ENCODE assay signal across 19 mouse cellular contexts in the genomic region with DNA sequence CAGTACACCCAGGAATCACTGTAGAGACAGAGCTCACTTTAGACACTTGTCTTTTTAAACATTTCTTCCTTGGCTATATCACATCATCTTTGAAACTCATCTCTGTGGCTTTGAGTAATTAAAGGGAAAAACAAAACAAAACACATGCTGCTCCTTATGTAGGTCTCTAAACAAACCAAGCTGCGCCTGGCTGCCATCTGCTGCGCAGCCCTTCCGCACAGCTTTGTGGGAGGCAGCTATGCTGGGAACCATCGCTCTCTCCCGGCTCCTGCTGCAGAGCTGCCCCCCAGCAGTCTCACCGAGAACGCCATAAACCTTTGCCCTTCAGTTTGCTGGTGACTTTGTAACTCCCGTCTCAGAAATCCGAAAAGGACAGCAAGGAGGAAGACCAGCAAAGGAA. TPM values are rescaled to one million over a fixed set of nuclear protein-coding genes. Genes with fewer than 3 reads are reported as not detected.
DNase-seq lines count a peak whose midpoint lies in the region; ATAC-seq and TF ChIP-seq lines count a peak whose summit lies in the region.
"Had no signal": no experiment of that assay in that cellular context is flagged by ENCODE, and none has a peak within 500 bp of the region (broad histone marks: within the 10 kb centered on the region; RNA-seq: fewer than 3 reads in every experiment).

No protein-coding gene starts in this region.

- WGBS in hindbrain, postnatal 0 days: 86% methylated on average over 9 of the region's 9 CpGs

- TF ChIP-seq CTCF in hindbrain, postnatal 0 days (IDR thresholded peaks at IDR 0.05; ENCODE audit: low read depth): no peak

- no peaks in the 10 kb centered on the region for H3K9me3 ChIP-seq in hindbrain, postnatal 0 days (ENCODE audit: low read length)

- H3K4me2 ChIP-seq in hindbrain, postnatal 0 days (ENCODE audit: low read depth, low read length): no peak overlapping the region
- H3K4me2 ChIP-seq: hindbrain, embryonic 14.5 days; midbrain, embryonic 11.5 days had no signal

- no peak overlapping the region for H3K4me3 ChIP-seq in hindbrain, postnatal 0 days (ENCODE audit: low read length)
- H3K4me3 ChIP-seq: erythroblast, embryonic 14.5 days; heart, adult 2 months had no signal

- DNase-seq in frontal cortex, postnatal 25 days (ENCODE audit: low spot score in 2 of 2): no peak
- DNase-seq in forelimb bud, embryonic 11.5 days (ENCODE audit: low read depth, low spot score): peak; percentile 32
- peak; percentile 60 to 79 for DNase-seq in layer of hippocampus, postnatal 14 days (ENCODE audit: low spot score in 2 of 2)
- DNase-seq in right cerebral cortex, adult 18-20 months: peak; percentile 55
- DNase-seq in hindbrain, postnatal 0 days (ENCODE audit: low spot score): no peak
- no peak for DNase-seq in cerebellum, postnatal 25 days
- no peak for DNase-seq in urinary bladder, postnatal 36 days (ENCODE audit: low spot score in 2 of 2)
- DNase-seq: adrenal gland, adult 8-10 months; cerebellum, adult 9-11 months; heart, adult 2 months; kidney, postnatal 25 days; lung, adult 2 months; lung, postnatal 4 days; thymus, adult 2 months had no signal

- no peak overlapping the region for H3K27ac ChIP-seq in hindbrain, postnatal 0 days
- H3K27ac ChIP-seq: heart, adult 2 months; hindbrain, embryonic 14.5 days had no signal

- ATAC-seq in frontal cortex, adult (ENCODE audit: low TSS enrichment): peak; percentile 91
- no peak for ATAC-seq in hindbrain, postnatal 0 days
- ATAC-seq: intestine, postnatal 0 days had no signal

- no peaks in the 10 kb centered on the region for H3K4me1 ChIP-seq in hindbrain, postnatal 0 days (ENCODE audit: insufficient read depth, low read length)

- H3K36me3 ChIP-seq in hindbrain, postnatal 0 days (ENCODE audit: insufficient read depth, low read length): peaks cover 29% of the 10 kb centered on the region

- H3K27me3 ChIP-seq in hindbrain, postnatal 0 days (ENCODE audit: insufficient read depth, low read length): no peaks in the 10 kb centered on the region

- H3K9ac ChIP-seq in hindbrain, postnatal 0 days (replicated peaks; ENCODE audit: low read length): no peak overlapping the region
- H3K9ac ChIP-seq: hindbrain, embryonic 14.5 days had no signal

RNA-seq across cellular contexts. Expression of a gene that starts 16.5 kb away (rescaled TPM):
- total RNA-seq in layer of hippocampus, postnatal 14 days (2021): 10 to 100 TPM in 1 of 2 experiments, 1 to 10 TPM in 1; 9.1 to 10.8 TPM
- 13.7 and 16.8 TPM in 2 replicates for total RNA-seq in hindbrain, postnatal 0 days (2014; rRNA removed)
- 41.9 and 44.8 TPM in 2 replicates for polyA plus RNA-seq in hindbrain, postnatal 0 days (2015; fragmentation: Nextera tagmentation; extraction: Ambion mirVana)

RNA-seq across cellular contexts. Expression of a gene that starts 37.7 kb away (rescaled TPM):
- 1 to 10 TPM; 1.3 to 3.0 TPM for total RNA-seq in layer of hippocampus, postnatal 14 days (2021)
- 2.8 and 3.0 TPM in 2 replicates for total RNA-seq in hindbrain, postnatal 0 days (2014; rRNA removed)
- polyA plus RNA-seq in hindbrain, postnatal 0 days (2015; fragmentation: Nextera tagmentation; extraction: Ambion mirVana): 8.1 and 9.5 TPM in 2 replicates

RNA-seq across cellular contexts. Expression of a gene that starts 56.5 kb away (rescaled TPM):
- 10 to 100 TPM; 25.3 to 26.1 TPM for total RNA-seq in layer of hippocampus, postnatal 14 days (2021)
- 33.4 and 35.2 TPM in 2 replicates for total RNA-seq in hindbrain, postnatal 0 days (2014; rRNA removed)
- 11.9 and 12.5 TPM in 2 replicates for polyA plus RNA-seq in hindbrain, postnatal 0 days (2015; fragmentation: Nextera tagmentation; extraction: Ambion mirVana)

Comparison
In these comparisons a context has a peak if more than half of its experiments do, and no peak if none do; other contexts are left out.
1. DNase-seq: peak in forelimb bud, embryonic 11.5 days (single experiment), layer of hippocampus, postnatal 14 days (2 of 2) and right cerebral cortex, adult 18-20 months (single experiment); none in frontal cortex, postnatal 25 days (0 of 2), hindbrain, postnatal 0 days (single experiment), cerebellum, postnatal 25 days (0 of 2) and urinary bladder, postnatal 36 days (0 of 2).